Mouse (Mus musculus) layer of hippocampus, adult 2 months (tissue): ENCODE data around the gene Ryr2. TPM values are rescaled to one million over a fixed set of nuclear protein-coding genes. Genes with fewer than 3 reads are reported as not detected.

ENCODE experiments used
- DNase-seq, 2 experiments: peaks; one replicate each; pipeline ENCODE4 v3.0.0; 2022; ENCODE audit warnings: low spot score in 2 of 2
- H3K27ac ChIP-seq: fragments of 200-600 bp; 2 replicates; pipeline ENCODE4 v1.8.1; 2022
- H3K4me3 ChIP-seq: fragments of 200-600 bp; 2 replicates; pipeline ENCODE4 v1.8.1; 2022; ENCODE audit warnings: mild to moderate bottlenecking
- CTCF ChIP-seq: fragments of 200-600 bp; conservative IDR thresholded peaks from 2 replicates; pipeline ENCODE4 v1.8.1; 2022; ENCODE audit warnings: antibody characterized with exemption, mild to moderate bottlenecking, moderate library complexity
- total RNA-seq, 2 experiments: library from RNA; stranded (reverse); gene quantifications; 2 replicates each; pipeline ENCODE4 v1.2.3; 2021

Ryr2 gene
- total RNA-seq, 2 experiments from 2014 or later: 251 to 264 TPM

DNA sequence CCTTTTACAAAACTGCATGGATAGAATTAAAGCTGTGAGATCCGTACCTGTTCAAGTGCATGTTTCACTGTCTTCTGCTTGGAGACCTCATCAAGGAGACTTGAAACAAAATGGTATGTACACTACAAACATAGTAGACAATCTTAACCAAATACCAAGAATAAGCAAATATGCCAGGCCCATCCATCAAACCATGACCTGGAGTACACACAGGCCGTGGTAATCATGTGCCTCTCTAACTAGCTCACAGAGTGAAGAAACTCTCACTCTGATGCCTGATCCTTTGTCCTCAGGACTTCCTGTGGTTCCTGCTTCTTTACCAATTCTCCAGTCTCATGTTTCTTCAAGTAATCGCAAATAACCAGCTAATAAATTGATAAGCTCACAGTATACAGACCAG is 570.9 kb downstream of the Ryr2 start:
- no peak overlapping the region for H3K4me3 ChIP-seq
- no peak for DNase-seq
- no peak overlapping the region for H3K27ac ChIP-seq
- no peak for TF ChIP-seq CTCF

DNA sequence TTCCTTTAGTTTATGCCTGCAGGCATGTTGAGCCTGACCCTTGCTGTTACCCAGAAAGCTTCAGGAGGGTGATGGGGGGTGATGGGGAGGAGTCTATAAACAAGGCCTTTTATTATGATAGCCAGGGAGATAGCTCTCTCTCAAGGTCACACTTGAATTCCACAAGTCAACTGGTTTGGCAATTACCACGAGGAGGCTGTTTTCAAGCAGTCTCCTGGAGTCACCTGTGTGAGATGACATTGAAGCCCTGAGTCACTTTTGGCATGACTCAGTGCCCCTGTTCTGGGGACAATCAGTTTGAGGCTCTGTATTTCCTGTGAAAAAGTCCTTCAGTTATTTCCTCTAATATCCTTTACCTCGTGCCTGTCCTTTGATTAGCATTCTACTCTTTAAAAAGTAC is 573.5 kb downstream of the Ryr2 start:
- no peak overlapping the region for H3K4me3 ChIP-seq
- DNase-seq: no peak
- TF ChIP-seq CTCF: no peak
- H3K27ac ChIP-seq: no peak overlapping the region

DNA sequence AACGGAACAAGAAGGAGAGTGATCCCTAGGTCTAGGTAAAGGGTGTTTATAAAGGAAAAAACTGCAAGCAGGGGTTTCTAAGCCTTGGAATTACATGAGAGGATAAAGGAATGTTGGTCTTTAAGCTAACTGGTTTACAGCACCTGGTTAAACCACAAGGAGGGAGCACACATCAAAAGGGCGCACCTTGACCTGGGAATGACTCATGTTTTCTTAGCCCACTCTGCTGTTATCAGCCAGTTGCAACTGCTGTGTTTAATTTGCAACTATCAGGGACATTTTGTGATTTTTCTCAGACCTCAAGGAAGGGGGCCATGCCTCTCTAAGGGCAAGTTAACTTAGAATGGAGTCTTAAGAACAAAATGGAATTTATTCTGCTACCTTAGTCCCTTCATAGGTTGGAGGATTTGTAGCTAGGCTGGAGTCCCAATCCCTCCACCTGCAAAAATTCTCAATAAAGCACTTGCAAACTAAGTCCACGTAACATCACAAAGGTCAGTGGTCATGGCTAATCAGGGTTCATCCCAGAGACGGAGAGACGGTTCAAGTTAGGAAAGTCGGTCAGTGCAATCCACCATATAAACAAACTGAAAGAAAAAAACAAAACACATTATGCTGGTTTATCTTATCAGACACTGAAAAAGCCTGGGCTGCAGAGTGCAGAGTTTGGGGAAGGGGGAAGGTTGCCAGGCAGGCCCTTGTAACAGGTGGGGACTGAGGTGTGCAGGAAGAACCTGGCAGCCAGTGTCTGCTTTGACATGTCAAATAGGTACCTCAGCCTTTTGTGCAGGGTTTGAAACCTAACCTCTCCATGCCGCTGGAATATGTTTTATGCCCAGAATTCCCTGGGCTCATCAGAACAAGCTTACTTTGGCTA is 574.5 kb downstream of the Ryr2 start:
- H3K4me3 ChIP-seq: no peak overlapping the region
- no peak for TF ChIP-seq CTCF
- DNase-seq: no peak

DNA sequence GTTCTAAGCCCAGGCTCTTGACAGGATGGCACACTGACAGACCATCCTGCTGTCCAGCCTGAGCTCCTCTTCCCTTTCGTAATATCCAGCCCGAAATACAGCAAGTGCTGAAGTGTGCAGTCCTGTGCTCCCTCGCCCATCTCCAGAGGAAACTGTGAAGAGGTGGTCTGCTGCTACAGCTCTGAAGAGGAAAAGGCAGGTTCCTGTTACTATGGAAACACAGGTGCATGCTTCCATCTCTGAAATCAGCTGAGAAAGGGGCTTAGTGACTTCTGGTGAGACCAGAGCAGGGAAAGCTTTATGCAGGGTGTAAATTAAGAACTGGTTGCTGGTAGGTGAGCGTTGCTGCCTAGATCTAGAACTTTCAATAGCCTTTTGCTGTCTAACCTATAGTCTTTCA is 583.1 kb downstream of the Ryr2 start:
- Histone ChIP-seq H3K4me3 (no peak overlapping the region), H3K27ac (no peak overlapping the region)
- no peak for TF ChIP-seq CTCF
- DNase-seq: no peak

More for the DNA sequence above, 574.5 kb downstream of the Ryr2 start:
- no peak overlapping the region for H3K27ac ChIP-seq

DNA sequence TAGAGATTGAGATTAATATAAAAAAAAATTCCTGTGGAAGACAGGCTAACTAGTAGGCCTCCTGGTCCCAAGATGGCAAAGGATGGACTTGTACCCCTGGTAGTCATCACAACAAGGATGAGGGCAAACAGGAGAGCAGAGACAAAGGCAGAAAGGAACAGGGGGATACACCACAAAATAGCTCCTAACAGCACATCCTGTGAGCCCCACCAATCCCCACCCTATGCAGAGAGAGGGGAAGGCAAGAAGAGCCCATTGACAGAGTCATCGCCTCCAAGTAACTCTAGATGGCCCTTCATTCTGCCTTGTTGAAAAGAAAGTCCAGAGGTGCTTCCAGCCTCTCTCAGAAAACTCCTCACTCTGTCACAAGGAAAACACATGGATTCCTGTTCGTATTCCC is 586.0 kb downstream of the Ryr2 start:
- TF ChIP-seq CTCF: no peak
- no peak for DNase-seq
- H3K27ac ChIP-seq: no peak overlapping the region
- no peak overlapping the region for H3K4me3 ChIP-seq

DNA sequence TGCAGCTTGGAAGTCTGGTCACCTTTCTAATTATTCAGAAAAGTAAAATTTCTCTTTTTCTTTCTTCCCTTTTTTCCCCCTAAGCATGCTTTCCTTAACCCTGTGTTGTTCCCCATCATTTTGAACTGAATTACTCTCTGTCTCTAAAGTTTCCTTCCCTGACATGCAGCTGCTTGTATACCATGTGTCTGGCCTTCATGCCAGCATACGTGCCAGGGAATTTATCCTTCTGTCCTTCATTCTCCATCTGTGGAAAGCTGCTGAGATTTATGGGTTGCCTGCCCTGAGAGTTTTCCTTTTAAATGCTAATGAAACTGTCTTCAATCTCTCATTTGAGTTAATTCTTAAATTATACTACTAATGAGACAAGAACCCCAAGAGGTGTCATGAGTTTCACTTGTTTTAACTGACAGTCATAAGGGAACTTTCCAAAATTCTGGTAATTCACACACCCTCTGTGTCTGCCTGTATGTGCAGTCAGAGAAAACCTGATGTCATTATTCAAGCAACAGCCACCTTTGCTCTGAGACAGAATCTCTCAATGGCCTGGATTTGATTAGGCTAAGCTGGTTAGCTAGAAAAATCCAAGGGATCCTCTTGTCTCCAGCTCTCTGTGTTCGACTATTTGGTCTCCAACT is 595.1 kb downstream of the Ryr2 start:
- Histone ChIP-seq H3K27ac (no peak overlapping the region), H3K4me3 (no peak overlapping the region)
- no peak for DNase-seq
- TF ChIP-seq CTCF: no peak

Other genes starting within 250 kb of the Ryr2 start
- 10 to 100 TPM; 18.2 to 20.6 TPM for gene Mtr, start 151.2 kb upstream of the Ryr2 start, total RNA-seq
- gene Actn2, start 233.8 kb upstream of the Ryr2 start, total RNA-seq: 10 to 100 TPM; 22.4 to 23.1 TPM